Mouse (Mus musculus) heart, adult 2 months (tissue): ENCODE data around the gene Gk5.

Experiments used
- CTCF ChIP-seq: fragments of 200-600 bp; IDR thresholded peaks from 2 replicates; pipeline ENCODE4 v1.8.1; 2022; ENCODE audit warnings: antibody characterized with exemption, mild to moderate bottlenecking, moderate library complexity
- EP300 ChIP-seq: fragments of 200-500 bp; IDR thresholded peaks from 2 replicates; pipeline ENCODE4 v1.6.1; 2011; ENCODE audit warnings: low read depth, low read length, control low read depth; ENCODE audit not compliant: insufficient read depth

- TF ChIP-seq CTCF (no peak), EP300 (no peak)
These were observed 13.9 kb downstream of the Gk5 start for GRCm38 (mm10) chr9:96132956-96133603.
